Mouse (Mus musculus): ENCODE measurements around the gene Ola1.

Ola1 gene

DNA sequence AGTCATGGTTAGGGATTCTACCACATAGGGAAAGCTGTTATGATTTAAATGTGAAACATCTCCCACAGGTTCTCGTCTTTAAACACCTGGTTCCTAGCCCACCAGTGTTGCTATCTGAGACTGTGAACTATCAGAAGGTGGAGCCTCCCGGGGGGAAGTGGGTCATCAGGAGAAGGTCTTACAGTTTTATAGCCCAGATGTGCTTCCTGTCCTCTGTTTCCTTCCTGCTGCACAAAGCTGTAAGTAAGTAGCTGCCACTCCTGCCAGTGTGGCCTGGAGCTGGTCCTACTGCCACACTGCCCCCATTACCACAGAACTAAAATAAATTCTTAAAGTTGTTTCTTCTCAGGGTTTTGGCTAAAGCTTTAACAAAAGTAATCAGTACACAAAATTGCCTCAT, 72.6 kb downstream of the Ola1 start:
- DNase-seq (ENCODE audit: low spot score in 2 of 2) = no peak

DNA sequence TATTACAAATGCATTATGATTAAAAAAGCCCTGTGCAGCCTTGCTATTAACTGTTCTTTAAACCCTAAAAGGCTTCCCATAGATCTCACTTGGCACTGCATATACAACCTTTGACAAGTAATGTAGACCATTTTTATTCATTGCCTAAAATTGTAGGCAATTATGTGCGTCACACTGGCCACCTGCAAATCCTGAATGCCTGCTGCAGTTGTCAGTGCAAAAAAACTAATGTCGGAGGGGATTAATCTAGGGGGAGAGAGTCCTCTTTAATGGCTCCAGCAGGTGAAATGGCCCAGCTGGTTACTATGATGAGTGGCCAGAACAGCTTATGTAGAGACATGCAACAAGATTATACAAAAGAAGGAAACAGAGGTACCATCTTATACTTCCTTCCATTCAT, 75.0 kb downstream of the Ola1 start:
- DNase-seq (ENCODE audit: low spot score in 2 of 2) = no peak

DNA sequence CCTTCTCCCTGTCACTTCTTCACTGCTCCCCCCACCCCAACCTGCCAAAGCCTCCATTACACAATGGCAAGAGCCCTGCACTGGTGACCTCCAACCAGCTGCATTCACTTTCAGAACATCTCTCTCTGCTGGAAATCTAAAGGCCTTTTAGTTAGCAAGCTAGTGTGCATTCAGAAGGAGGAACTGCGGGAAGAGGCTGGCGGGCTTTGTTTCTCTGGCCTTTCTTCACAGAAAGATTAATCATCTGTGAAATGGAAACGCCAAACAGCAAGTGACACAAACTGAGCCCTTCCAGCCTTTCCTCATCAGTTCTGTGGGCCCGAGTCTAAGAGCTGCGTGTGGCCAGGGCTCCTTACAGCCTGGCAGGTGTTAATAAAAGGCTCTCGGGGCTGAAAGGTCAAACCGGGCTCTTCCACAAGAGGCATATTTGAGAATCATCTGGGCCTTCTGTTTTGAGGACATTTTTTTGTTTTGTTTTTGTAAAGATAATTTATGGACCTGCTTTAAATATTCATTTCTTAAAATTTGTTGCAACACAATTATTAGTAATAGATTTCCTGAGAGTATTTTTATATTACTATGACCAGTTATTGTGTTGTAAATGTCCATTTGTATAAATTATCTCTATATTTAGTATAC, 75.8 kb downstream of the Ola1 start:
- no peak for DNase-seq (ENCODE audit: low spot score in 2 of 2)

GRCm38 (mm10) chr2:73132897-73133296, 85.8 kb downstream of the Ola1 start:
- peak in 1 of 2 experiments; percentile 4 for DNase-seq (ENCODE audit: low spot score in 2 of 2)

- no peak for DNase-seq (ENCODE audit: low spot score in 2 of 2)
Measured at GRCm38 (mm10) chr2:73127686-73128085, 91.0 kb downstream of the Ola1 start.

DNA sequence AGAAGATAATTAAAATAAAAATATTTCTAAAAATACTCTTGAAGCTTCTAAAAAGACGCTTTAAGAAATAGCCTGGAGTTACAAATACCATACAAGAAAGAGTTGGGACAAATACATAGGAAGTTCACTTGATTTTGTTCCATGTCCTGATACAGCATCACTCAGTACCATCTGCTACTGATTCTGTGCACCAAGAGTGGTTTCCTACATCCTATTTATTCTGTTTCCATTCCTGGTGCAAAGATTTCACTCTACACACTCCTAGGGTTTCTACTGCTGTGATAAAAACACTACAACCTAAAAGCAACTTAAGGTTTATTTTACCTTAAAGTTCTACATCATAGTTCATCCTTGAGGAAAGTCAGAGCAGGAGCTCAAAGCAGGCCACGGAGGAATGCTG, 99.9 kb downstream of the Ola1 start:
- no peak for DNase-seq (ENCODE audit: low spot score in 2 of 2)

- DNase-seq (ENCODE audit: low spot score in 2 of 2) = no peak
Measured at GRCm38 (mm10) chr2:73107089-73107488, 111.6 kb downstream of the Ola1 start.

DNA sequence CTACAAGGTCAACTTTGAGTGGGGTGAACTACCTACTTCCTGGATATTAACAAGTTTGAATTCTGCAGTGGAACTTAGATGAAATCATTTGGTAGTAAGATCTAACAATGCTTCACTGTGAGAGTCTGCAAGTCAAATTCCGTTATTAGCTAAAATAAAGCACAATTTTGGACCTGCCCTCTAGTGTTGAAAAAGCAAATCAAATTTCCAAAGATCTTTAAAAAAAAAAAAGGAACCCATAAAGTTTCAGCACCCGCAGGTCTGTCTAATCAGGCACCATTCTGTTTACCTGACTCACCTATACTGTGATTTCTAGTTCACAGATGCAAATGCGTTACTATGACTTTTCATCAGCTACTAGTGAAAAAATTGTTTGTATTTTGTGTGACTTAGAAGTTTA, 122.2 kb downstream of the Ola1 start:
- DNase-seq (ENCODE audit: low spot score in 2 of 2) = no peak

DNA sequence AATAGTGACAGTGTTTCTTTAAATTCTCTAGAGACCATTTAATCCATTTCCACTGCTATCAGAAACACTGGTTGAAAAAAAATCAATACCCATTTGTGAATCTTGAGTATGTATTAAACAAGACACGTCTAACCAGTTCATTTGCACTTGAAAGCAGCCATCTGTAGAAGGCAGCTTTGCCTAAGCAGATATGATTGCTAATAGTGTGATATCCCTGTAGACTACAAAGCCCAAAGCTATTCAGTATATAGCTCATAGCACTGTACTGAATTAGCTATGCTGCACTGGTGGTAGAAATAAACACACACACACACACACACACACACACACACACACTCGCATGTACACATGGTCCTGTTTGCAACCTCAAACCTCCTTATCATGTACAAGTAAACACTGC, 123.4 kb downstream of the Ola1 start:
- DNase-seq (ENCODE audit: low spot score in 2 of 2) = no peak

GRCm38 (mm10) chr2:73093032-73093431, 125.7 kb downstream of the Ola1 start:
- peak; percentile 60 to 83 for DNase-seq (ENCODE audit: low spot score in 2 of 2)

- DNase-seq (ENCODE audit: low spot score in 2 of 2) = no peak
Measured at GRCm38 (mm10) chr2:73091302-73091701, 127.4 kb downstream of the Ola1 start.

DNA sequence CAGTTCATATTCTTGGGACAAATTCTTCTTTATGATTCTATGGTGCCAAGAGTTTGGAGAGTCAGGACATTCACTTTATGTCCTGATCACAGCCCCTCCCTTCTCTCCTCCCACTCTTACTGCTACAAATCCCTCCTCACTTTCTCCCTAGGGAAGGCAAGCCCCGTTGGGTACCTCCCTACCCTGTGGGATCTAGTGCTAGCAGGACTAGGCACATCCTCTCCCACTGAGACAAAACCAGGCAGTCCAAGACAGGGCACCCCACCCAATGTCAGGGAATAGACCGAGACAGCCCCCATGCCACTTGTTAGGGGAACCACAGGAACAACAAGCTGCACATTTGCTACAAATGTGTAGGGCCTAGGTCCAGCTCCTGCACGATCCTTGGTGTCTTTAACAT, 131.1 kb downstream of the Ola1 start:
- no peak for DNase-seq (ENCODE audit: low spot score in 2 of 2)

DNA sequence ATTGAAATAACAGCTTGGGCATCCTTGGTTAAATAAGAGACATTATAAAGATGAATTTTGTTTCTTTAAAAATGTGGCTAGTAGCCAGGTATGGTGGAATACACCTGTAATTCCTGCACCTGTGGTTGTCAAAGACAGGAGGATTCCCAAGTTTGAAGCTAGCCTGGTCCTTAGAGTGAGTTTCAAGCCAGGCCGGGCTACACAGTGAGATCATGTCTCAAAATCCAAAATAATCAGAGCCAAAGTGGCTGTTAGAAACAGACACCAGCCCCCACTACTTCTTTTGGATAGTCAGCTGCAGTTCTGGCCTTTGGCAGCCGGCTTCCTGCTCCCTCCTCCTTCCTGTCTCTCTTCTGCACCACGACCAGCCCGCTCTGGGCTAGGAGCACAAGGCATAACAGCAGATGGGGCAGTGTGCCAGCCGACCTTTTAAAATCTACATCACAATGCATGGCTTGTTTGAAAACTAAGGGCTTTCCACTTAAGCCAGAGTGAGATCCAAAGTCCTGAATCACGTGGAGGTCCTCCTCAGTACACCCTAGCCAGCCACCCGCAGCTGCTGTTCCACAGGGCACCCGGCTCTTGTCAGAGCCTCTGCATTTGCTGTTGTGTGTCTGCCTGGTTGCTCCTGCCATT, 132.9 kb downstream of the Ola1 start:
- DNase-seq (ENCODE audit: low spot score in 2 of 2) = no peak

- no peak for DNase-seq (ENCODE audit: low spot score in 2 of 2)
Measured at GRCm38 (mm10) chr2:73082476-73082875, 136.2 kb downstream of the Ola1 start.

GRCm38 (mm10) chr2:73081861-73082260, 136.9 kb downstream of the Ola1 start:
- no peak for DNase-seq (ENCODE audit: low spot score in 2 of 2)

GRCm38 (mm10) chr2:73080084-73080483, 138.6 kb downstream of the Ola1 start:
- DNase-seq (ENCODE audit: low spot score in 2 of 2) = no peak

- no peak for DNase-seq (ENCODE audit: low spot score in 2 of 2)
Measured at GRCm38 (mm10) chr2:73079311-73079710, 139.4 kb downstream of the Ola1 start.

DNA sequence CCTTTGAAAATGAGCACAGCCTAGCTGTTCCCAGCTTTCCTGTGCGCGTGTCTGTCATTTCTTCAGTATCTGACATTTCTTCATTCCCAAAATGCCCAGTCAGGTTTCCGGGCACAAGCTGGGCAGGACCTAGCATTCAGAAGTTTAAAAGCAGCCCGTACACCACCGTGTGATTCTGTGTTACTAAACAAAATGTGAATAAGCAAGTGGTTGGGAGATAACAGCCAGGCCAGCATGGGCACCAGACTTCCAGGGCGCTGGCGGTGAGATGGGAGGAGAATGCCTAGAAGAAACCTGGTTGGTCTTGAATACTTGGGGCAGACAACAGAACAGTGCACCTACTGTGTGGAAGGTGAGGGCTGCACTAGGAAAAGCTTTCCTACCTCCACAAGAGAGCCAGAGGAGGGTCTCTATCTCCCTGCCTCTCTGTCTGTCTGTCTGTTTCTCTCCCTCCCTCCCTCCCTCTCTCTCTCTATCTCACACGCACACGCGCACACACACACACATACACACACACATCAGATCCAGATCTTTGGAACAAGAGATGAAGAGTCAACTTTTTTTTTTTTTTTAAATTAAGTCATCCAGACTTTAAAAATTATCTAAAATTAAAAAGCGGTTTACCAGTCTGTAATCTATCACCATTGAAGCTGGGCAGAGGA, 144.8 kb downstream of the Ola1 start:
- no peak for DNase-seq (ENCODE audit: low spot score in 2 of 2)

DNA sequence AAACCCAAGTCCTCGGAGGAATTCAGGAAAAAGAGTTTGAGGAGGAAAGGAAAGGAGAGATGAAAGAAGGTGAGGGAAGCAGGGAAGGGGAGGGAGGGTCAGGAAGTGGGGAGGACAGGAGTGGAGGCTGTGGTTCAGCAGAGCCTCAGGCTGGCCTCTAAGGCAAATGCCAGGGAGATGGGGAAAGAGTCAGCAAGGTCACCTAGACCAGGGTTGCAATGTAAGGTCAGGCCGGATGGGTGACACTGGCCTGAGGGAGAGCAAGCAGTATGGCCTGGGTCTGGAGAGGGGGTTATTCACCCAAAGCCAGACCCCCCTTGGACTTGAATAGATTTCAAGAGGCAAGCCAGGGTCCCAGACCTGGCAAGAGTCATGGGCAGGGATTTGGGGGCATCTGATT, 147.5 kb downstream of the Ola1 start:
- no peak for DNase-seq (ENCODE audit: low spot score in 2 of 2)

DNA sequence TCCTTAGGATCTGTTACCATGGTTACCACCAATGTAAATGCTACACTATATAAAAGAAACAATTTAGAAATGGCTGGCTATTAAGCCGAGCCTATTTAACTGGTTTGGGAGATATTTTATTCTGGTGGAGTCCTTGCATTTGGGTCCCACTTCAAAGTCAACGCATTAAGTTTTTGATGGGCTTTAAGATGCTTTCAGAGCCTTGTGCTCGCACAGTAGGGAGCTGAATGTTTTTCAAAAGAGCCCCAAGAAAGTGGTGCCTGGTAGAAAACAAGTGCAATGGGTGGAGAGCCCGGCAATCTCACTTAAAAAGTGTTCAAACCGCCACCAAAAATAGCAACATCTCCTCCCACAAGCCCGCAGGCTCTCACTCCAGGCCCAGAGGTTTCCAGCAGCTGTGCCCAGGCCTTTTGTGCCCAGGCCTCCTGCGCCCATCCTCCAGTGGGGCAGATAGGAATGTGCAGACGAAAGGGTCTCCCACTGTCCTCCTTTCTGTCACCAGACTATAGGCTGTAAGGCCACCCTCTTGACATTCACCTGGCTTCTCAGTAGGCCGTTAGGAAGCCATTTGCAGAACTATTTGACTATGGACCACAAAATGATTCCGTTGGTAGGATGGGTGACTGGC, 148.2 kb downstream of the Ola1 start:
- no peak for DNase-seq (ENCODE audit: low spot score in 2 of 2)

GRCm38 (mm10) chr2:73069223-73069825, 149.4 kb downstream of the Ola1 start:
- no peak for DNase-seq (ENCODE audit: low spot score in 2 of 2)
